Mouse (Mus musculus) ES-CJ7 (cell line): Measurements from ENCODE around the gene Ppp4c.

Experiments
- DNase-seq: peaks from one replicate; pipeline ENCODE4 v3.0.0; 2011; ENCODE audit warnings: low read depth, low spot score

The Ppp4c gene

DNA sequence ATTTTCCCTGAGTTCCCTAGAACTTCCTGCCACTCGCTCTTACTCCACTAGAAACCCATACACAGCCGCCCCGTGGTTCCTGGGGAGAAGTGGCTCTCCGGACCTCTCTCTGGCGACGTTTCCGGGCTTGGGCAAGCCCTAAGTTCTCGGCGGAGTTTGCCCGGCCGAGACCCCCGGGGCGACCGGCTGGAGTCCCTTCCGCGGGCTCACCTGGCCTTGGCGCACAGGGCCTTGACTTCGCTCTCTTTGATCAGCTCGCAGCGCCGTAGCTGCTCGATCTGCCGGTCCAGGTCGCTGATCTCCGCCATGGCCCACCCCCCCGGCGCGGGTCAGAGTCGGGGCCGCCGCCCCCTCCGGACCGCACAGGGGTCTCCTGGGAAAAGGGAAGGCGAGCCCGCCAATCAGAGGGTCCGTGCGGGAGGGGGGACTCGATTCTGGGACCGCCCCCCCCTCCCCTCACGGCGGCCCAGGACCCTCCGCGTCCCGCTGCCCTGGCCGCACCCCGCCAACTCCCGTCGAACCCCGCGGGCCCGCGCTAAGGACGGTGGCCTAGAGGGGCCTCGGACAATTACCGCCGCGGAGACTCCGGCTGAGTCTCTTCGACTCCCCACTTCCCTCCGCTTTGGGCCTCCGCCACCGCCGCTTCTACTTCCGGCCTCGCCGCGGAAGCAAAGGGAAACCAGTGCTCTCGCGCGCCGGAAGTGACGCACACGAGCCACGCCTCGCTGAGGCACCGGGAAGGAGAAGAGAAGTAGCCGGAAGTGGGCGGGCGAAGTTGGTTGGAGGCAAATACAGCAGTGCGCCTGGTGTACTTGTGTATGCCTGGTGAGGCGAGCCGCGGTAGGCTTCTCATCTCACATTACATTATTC lies at the start of gene Ppp4c:
Gene Ppp4c (minus strand): TSS at position 646 of the 870 bp plus-strand sequence.
- peak; percentile 97 for DNase-seq

DNA sequence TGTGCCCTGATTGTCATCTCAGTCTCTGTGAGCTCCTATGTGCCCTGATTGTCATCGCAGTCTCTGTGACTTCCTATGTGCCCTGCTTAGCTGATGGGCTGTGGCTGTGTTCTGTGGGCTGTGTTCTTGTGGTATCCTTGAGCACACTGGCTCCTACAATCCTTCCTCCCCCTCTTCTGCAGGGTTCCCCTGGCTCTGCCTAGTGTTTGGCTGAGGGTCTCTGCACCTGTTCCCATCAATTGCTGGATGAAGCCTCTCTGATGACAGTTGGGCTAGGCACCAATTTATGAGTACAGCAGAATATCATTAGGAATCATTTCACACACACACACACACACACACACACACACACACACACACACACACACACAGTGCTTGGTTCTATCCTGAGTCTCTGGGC lies 41.0 kb upstream of the Ppp4c start:
- DNase-seq = no peak

GRCm38 (mm10) chr7:126832036-126832598 lies 39.8 kb upstream of the Ppp4c start:
- peak; percentile 98 for DNase-seq

DNA sequence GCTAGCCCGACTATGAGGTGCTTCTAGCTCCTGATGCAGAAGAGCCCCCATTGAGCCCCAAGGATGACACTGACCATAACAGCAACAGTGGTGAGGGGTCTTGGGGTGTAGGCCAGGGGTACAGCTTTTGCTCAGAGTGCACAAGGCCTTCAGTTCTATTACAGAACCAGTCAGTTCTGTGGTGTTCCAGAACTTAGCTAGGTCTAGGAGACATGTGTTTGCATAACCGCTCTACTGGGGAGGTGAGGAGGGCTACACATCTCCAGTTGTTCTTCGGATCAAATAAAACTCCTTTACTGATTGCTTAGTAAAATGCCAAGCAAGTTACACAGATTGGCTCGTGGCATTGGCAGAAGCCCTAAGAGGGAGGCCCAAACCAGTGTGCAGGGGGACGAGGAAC lies 39.2 kb upstream of the Ppp4c start, which contains the start of gene 4930451I11Rik:
Gene 4930451I11Rik (minus strand): TSS at position 101 of the 400 bp plus-strand sequence.
- no peak for DNase-seq

- DNase-seq = no peak
Observed at GRCm38 (mm10) chr7:126825952-126826351, 33.7 kb upstream of the Ppp4c start.

GRCm38 (mm10) chr7:126825403-126825802 lies 33.1 kb upstream of the Ppp4c start:
- DNase-seq = no peak

GRCm38 (mm10) chr7:126823940-126824339 lies 31.6 kb upstream of the Ppp4c start:
- no peak for DNase-seq

DNA sequence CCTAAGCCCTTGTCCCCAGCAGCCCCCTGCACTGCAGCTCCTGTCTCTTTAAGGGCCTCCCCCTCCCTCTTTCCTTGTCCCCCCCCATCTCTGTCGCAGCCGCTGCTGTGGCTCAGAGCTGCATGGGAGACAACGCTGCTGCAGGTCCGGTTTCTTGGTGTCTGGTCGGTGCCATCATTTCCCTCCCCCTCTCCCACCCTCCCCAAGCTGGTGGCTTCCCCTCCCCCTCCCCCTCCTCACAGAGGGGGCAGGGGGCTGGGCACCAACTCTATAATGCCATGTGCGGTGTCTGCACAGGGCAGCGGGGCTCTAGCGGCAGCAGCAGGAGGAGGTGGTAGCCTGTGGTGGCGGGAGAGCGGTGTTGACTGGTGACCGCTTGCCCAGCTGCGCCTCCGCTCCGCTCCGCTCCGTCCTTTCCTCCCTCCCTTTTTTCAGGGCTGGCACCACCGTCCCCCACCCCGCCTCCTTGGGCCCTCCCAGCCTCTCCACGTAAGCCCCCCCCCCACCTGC lies 31.0 kb upstream of the Ppp4c start:
- no peak for DNase-seq

- no peak for DNase-seq
Observed at GRCm38 (mm10) chr7:126822741-126823140, 30.4 kb upstream of the Ppp4c start.

DNA sequence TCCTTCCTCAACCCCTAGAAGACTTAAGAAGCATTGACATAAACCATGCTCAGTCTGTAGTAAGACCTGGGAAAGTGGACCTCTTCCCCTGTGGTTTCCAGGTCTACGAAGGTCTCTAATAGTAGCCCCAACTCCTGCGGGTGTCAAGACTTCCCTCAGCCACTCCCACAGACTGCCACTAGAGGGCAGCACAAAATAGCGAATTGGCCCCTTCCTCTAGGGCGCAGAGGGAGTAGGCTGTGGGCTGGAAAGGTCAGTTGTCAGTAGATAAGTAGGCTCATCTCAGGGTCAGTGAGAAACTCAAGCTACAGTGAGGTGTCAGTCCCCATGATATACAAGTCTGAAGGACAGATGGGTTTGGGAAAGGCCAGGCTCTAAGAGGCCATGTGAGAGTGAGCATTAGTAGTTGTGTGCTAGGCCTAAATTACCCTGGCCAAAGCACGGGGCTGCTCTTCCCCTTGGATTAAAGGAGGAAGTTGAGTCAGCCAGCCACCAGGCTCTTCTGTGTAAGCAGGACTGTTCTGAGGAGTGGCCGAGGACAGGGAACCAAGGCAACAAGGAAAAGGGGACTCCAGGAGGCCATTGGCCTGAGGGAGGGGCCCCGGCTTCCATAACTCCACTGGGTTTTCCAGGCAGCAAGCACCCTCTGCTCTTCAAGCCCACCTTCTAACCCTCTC lies 29.7 kb upstream of the Ppp4c start:
- DNase-seq = peak; percentile 81

DNA sequence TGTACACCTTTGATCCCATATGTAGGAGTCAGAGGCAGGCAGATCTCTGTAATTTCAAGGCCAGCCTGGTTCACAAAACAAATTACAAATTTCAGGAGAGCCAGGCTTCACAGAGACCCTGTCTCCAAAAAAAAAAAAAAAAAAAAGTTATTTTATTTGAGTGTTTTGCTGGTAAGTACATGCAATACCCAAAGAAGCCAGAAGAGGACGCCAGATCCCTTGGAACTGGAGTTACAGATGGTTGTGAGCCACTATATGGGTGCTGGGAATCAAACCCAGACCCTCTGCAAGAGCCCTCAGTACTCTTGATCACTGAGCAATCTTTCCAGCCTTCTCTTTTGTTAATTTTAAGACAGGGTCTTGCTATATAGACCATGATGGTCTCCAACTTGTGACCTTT lies 26.5 kb upstream of the Ppp4c start:
- DNase-seq = no peak

DNA sequence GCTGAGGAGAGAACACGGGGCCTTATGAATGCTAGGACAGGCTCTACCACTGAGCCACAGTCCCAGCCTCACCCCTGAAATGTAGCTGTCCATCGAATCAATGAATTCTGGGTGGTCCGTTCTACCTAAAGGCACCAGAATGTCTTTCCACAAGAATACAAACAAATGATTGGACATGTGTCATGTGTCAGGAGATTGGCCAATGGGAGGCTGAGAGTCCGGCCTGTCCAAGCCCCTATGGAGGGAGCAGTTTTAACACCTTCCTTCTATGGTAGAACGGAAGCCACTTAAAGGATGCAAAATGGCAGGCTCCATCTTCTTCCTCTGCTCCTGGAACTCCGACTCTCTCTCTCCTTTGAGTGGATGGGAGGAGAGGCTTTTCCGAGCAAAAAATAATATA lies 25.3 kb upstream of the Ppp4c start:
- DNase-seq = peak; percentile 57

GRCm38 (mm10) chr7:126816494-126816893 lies 24.2 kb upstream of the Ppp4c start:
- no peak for DNase-seq

DNA sequence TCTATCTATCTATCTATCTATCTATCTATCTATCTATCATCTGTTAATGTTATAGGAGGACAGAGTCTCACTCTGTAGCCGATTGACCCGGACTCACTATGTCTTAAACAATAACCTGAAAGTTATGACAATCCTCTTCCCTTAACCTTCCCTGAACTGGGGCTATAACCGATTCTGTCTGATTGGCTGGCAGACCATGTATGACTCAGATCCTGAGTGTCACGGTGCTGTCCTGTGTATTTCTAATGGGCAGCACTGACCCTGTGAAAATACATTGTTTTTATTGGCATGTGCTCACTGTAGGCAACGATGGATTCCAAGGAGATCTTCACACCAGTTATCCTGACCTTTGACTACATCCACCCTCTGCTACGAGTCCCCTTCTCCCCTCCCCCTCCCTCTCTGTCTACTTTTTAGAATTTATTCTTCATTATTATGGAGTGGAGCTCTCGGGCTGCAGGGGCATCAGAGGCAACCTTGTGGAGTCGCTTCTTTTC lies 23.5 kb upstream of the Ppp4c start:
- no peak for DNase-seq

DNA sequence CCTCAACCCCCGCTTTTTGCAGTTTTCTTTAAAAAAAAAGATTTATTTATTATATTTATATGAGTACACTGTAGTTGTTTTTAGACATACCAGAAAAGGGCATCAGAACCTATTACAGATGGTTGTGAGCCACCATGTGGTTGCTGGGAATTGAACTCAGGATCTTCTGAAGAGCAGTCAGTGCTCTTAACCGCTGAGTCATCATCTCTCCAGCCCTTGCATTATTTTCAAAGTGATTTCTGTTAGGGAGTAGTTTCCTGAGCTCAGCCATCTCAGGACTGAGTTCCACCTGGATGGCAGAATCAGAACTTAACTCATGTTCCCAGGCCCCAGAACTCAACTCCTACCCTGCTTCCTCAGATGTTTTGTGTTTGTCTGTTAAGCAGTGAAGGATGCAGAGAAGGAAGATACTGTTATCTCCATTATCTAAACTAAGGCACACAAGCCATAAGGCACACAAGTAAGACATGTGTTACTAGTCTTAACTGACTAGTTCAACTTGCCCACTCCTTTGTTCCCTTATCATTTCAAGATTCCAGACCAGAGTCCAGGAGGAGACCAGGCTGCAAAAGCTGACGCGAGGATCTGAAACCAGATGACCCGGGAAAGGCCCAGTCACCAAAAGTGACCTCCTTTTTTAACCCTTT lies 17.6 kb upstream of the Ppp4c start:
- DNase-seq = no peak

DNA sequence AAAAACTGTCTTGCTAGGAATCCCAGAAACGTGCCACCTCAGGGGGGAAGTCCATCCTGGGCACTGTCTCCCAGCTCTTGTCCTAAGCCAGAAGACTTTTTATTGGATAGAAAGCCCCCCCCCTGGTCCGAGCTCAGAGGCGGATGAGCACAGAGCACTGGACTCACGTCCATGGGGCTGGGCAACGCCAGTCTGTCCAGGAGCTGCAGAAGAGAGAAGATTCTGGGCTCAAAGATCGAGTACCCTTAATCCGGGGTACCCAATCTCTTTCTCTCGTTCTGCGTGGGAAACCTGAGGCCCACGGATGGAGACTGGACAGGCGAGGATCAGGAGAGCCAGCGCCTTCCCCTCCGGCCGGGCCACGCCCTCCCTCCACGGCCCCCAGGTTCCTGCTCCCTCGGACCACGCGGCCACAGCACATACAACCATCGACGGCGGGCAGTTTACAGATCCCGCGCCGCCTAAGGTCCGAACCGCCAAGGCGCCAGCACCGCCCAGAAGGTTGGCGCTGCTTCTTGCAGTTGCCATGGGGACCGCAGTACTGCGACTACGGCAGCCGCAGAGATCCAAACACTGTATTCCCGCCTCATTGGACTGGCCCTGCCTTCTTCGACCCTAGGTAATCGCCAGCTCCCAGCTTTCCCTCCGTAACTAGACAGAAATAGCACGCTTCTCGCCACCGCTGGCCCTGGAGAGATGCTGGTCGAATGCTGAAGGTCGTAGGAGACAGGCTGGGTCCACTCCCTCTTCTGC lies 16.6 kb upstream of the Ppp4c start:
- peak; percentile 91 for DNase-seq

GRCm38 (mm10) chr7:126807405-126807804 lies 15.1 kb upstream of the Ppp4c start:
- no peak for DNase-seq

DNA sequence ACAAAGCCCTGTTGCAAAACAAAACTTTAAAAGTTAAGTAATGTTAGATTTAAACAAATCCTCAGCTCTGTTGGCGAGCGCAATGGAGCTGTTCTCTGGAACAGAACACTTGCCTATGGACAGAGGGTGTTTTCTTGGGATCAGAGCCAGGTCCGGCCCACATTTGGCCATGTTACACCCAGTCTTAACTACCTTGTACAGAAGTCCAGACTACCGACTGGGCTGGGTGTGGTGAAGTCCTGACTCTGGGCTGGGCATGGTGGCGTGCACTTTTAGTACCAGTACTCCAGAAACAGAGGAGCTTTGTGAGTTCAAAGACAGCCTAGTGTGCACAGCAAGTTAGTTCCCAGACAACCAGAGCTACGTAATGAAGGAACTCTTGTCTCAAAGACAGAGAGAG lies 14.7 kb upstream of the Ppp4c start:
- no peak for DNase-seq

GRCm38 (mm10) chr7:126803751-126804150 lies 11.5 kb upstream of the Ppp4c start:
- DNase-seq = no peak

- DNase-seq = no peak
Observed at GRCm38 (mm10) chr7:126803181-126803580, 10.9 kb upstream of the Ppp4c start.
